Mouse (Mus musculus): ENCODE data around the gene Camp. TPM values are rescaled to one million over a fixed set of nuclear protein-coding genes. Genes with fewer than 3 reads are reported as not detected.

The Camp gene
- not detected in 2 replicates for polyA plus RNA-seq (2012; rRNA removed)

GRCm38 (mm10) chr9:109849312-109849758, at the start of gene Camp:
Gene Camp (minus strand): TSS chr9:109849617.
- no peaks in the 10 kb centered on the region for H3K4me1 ChIP-seq (ENCODE audit: control insufficient read depth, insufficient read depth, low read length)
- no peak within 1 kb of the TSS for H3K27ac ChIP-seq (ENCODE audit: insufficient read depth, low read depth, low read length)
- H3K36me3 ChIP-seq (ENCODE audit: control insufficient read depth, insufficient read depth, low read length), result no peaks in the 10 kb centered on the region
- WGBS, result 49% methylated on average over 6 of the region's 6 CpGs
- no peaks in the 10 kb centered on the region for H3K27me3 ChIP-seq (replicated peaks; ENCODE audit: control insufficient read depth, insufficient read depth, low read length)
- no peak for TF ChIP-seq CTCF (conservative IDR thresholded peaks at IDR 0.05; ENCODE audit: insufficient read depth, insufficient read length, low read depth, low read length)
- no peak for TF ChIP-seq POLR2A (IDR thresholded peaks at IDR 0.05; ENCODE audit: low read depth, low read length)
- DNase-seq, result peak; percentile 43
- H3K4me3 ChIP-seq (ENCODE audit: insufficient read depth, low read depth, low read length), result no peak within 1 kb of the TSS

- Histone ChIP-seq H3K4me1 (ENCODE audit: control insufficient read depth, insufficient read depth, low read length) (peaks cover 28% of the 10 kb centered on the region), H3K4me3 (ENCODE audit: insufficient read depth, low read depth, low read length) (no peak overlapping the region), H3K27me3 (replicated peaks; ENCODE audit: control insufficient read depth, insufficient read depth, low read length) (no peaks in the 10 kb centered on the region), H3K36me3 (ENCODE audit: control insufficient read depth, insufficient read depth, low read length) (no peaks in the 10 kb centered on the region), H3K27ac (ENCODE audit: insufficient read depth, low read depth, low read length) (no peak overlapping the region)
- WGBS, result 31% methylated on average over 2 of the region's 2 CpGs
- no peak for TF ChIP-seq POLR2A (IDR thresholded peaks at IDR 0.05; ENCODE audit: low read depth, low read length)
- TF ChIP-seq CTCF (conservative IDR thresholded peaks at IDR 0.05; ENCODE audit: insufficient read depth, insufficient read length, low read depth, low read length), result no peak
- DNase-seq, result peak; percentile 12
These were observed 48.6 kb upstream of the Camp start for GRCm38 (mm10) chr9:109898027-109898426.

- H3K4me3 ChIP-seq (ENCODE audit: insufficient read depth, low read depth, low read length), result no peak overlapping the region
- TF ChIP-seq CTCF (conservative IDR thresholded peaks at IDR 0.05; ENCODE audit: insufficient read depth, insufficient read length, low read depth, low read length) (no peak), POLR2A (IDR thresholded peaks at IDR 0.05; ENCODE audit: low read depth, low read length) (no peak)
- peak; percentile 62 for DNase-seq
- H3K27me3 ChIP-seq (replicated peaks; ENCODE audit: control insufficient read depth, insufficient read depth, low read length), result no peaks in the 10 kb centered on the region
- 48% methylated on average over 8 of the region's 8 CpGs for WGBS
- peak overlapping the region; percentile 68 for H3K27ac ChIP-seq (ENCODE audit: insufficient read depth, low read depth, low read length)
- no peaks in the 10 kb centered on the region; the same call in 1 of the 2 replicates for H3K36me3 ChIP-seq (ENCODE audit: control insufficient read depth, insufficient read depth, low read length)
- peaks cover 28% of the 10 kb centered on the region for H3K4me1 ChIP-seq (ENCODE audit: control insufficient read depth, insufficient read depth, low read length)
These were observed 47.1 kb upstream of the Camp start for GRCm38 (mm10) chr9:109896253-109897150.

- Histone ChIP-seq H3K4me3 (ENCODE audit: insufficient read depth, low read depth, low read length) (no peak overlapping the region), H3K27me3 (replicated peaks; ENCODE audit: control insufficient read depth, insufficient read depth, low read length) (no peaks in the 10 kb centered on the region), H3K36me3 (ENCODE audit: control insufficient read depth, insufficient read depth, low read length) (no peaks in the 10 kb centered on the region; the same call in 1 of the 2 replicates), H3K4me1 (ENCODE audit: control insufficient read depth, insufficient read depth, low read length) (peaks cover 28% of the 10 kb centered on the region), H3K27ac (ENCODE audit: insufficient read depth, low read depth, low read length) (peak overlapping the region; percentile 68)
- 20% methylated on average over 6 of the region's 6 CpGs for WGBS
- TF ChIP-seq CTCF (conservative IDR thresholded peaks at IDR 0.05; ENCODE audit: insufficient read depth, insufficient read length, low read depth, low read length), result no peak
- no peak for TF ChIP-seq POLR2A (IDR thresholded peaks at IDR 0.05; ENCODE audit: low read depth, low read length)
- DNase-seq, result peak; percentile 96
These were observed 46.2 kb upstream of the Camp start for GRCm38 (mm10) chr9:109895593-109895992.

GRCm38 (mm10) chr9:109894413-109895090, 45.1 kb upstream of the Camp start:
- Histone ChIP-seq H3K4me1 (ENCODE audit: control insufficient read depth, insufficient read depth, low read length) (peaks cover 28% of the 10 kb centered on the region), H3K36me3 (ENCODE audit: control insufficient read depth, insufficient read depth, low read length) (no peaks in the 10 kb centered on the region; the same call in none of the 2 replicates), H3K27ac (ENCODE audit: insufficient read depth, low read depth, low read length) (peak overlapping the region; percentile 26), H3K27me3 (replicated peaks; ENCODE audit: control insufficient read depth, insufficient read depth, low read length) (no peaks in the 10 kb centered on the region), H3K4me3 (ENCODE audit: insufficient read depth, low read depth, low read length) (no peak overlapping the region)
- WGBS, result 14% methylated on average over 6 of the region's 6 CpGs
- DNase-seq, result peak; percentile 90
- TF ChIP-seq CTCF (conservative IDR thresholded peaks at IDR 0.05; ENCODE audit: insufficient read depth, insufficient read length, low read depth, low read length) (peak; percentile 99), POLR2A (IDR thresholded peaks at IDR 0.05; ENCODE audit: low read depth, low read length) (no peak)

GRCm38 (mm10) chr9:109892651-109893250, 43.3 kb upstream of the Camp start:
- no peak overlapping the region for H3K4me3 ChIP-seq (ENCODE audit: insufficient read depth, low read depth, low read length)
- no peaks in the 10 kb centered on the region for H3K27me3 ChIP-seq (replicated peaks; ENCODE audit: control insufficient read depth, insufficient read depth, low read length)
- H3K36me3 ChIP-seq (ENCODE audit: control insufficient read depth, insufficient read depth, low read length), result no peaks in the 10 kb centered on the region; the same call in none of the 2 replicates
- 49% methylated on average over 5 of the region's 5 CpGs for WGBS
- no peak overlapping the region for H3K27ac ChIP-seq (ENCODE audit: insufficient read depth, low read depth, low read length)
- DNase-seq, result peak; percentile 80
- TF ChIP-seq CTCF (conservative IDR thresholded peaks at IDR 0.05; ENCODE audit: insufficient read depth, insufficient read length, low read depth, low read length), result peak; percentile 92
- no peak for TF ChIP-seq POLR2A (IDR thresholded peaks at IDR 0.05; ENCODE audit: low read depth, low read length)
- peaks cover 18% of the 10 kb centered on the region for H3K4me1 ChIP-seq (ENCODE audit: control insufficient read depth, insufficient read depth, low read length)
